Mouse (Mus musculus) kidney, postnatal 36 days (tissue): ENCODE measurements at regions not wholly inside any gene's neighbourhood (a gene's known extent, or its start where the extent isn't known, plus 50 kb on each side); places are given as distances from the start of the nearest gene placed in this dataset.
"Not testable (repeated sequence)": the region's sequence is repeated elsewhere in the genome, so short reads cannot be mapped to it uniquely, and the experiment has no call there.

Experiments used
- DNase-seq, 2 experiments: peaks; one replicate each; pipeline ENCODE4 v3.0.0; 2021 to 2022; ENCODE audit warnings: mixed read lengths in 2 of 2

- peak in 1 of 2 experiments; percentile 7 for DNase-seq
These were observed 708.9 kb upstream of the Cypt1 start for GRCm38 (mm10) chrX:15813771-15814170.

GRCm38 (mm10) chrX:15846119-15846877 lies 676.4 kb upstream of the Cypt1 start:
- DNase-seq: not testable (repeated sequence)
